Mouse (Mus musculus): Measurements from ENCODE around the gene Cct2. TPM values are rescaled to one million over a fixed set of nuclear protein-coding genes. Genes with fewer than 3 reads are reported as not detected.
"Not testable (repeated sequence)": the region's sequence is repeated elsewhere in the genome, so short reads cannot be mapped to it uniquely, and the experiment has no call there.

The Cct2 gene
- polyA plus RNA-seq, 1 experiment from 2014 or later: 119 TPM

DNA sequence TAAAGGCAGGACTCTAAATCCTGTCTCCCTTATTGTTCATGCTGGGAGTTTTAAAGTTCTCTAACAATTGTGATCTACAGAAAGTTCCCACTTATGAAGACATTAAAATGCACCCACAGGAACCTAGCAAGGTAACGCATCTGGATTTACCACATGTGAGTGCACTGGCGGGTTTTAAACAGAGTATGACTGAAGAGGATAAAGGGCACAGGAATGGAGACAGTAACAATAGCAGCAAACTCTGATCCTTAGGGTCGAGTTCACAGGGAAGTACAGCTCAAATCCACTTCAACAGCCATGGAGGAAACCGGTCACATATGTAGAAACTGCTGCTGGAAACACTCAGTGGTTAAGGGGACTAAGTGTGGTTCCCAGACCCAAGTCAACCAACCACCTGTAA lies 14.4 kb downstream of the Cct2 start:
- ATAC-seq (ENCODE audit: low FRiP score, low TSS enrichment): no peak
- 82% methylated on average over 4 of the region's 4 CpGs for WGBS
- Histone ChIP-seq H3K4me1 (replicated peaks; ENCODE audit: control insufficient read depth, insufficient read depth) (no peaks in the 10 kb centered on the region), H3K27ac (replicated peaks) (no peak overlapping the region), H3K27me3 (ENCODE audit: control insufficient read depth, insufficient read depth, low read length) (no peaks in the 10 kb centered on the region), H3K9me3 (ENCODE audit: control insufficient read depth, low read length) (no peaks in the 10 kb centered on the region), H3K36me3 (ENCODE audit: control insufficient read depth, insufficient read depth, low read length) (peaks cover 30% of the 10 kb centered on the region), H3K4me2 (replicated peaks; ENCODE audit: low read depth) (no peak overlapping the region), H3K4me3 (ENCODE audit: low read depth, low read length) (no peak overlapping the region), H3K9ac (ENCODE audit: low read length) (no peak overlapping the region)
- DNase-seq (ENCODE audit: low spot score): no peak
- TF ChIP-seq EP300 (optimal IDR thresholded peaks at IDR 0.05) (no peak), CTCF (IDR thresholded peaks at IDR 0.05; ENCODE audit: low read depth) (no peak)

DNA sequence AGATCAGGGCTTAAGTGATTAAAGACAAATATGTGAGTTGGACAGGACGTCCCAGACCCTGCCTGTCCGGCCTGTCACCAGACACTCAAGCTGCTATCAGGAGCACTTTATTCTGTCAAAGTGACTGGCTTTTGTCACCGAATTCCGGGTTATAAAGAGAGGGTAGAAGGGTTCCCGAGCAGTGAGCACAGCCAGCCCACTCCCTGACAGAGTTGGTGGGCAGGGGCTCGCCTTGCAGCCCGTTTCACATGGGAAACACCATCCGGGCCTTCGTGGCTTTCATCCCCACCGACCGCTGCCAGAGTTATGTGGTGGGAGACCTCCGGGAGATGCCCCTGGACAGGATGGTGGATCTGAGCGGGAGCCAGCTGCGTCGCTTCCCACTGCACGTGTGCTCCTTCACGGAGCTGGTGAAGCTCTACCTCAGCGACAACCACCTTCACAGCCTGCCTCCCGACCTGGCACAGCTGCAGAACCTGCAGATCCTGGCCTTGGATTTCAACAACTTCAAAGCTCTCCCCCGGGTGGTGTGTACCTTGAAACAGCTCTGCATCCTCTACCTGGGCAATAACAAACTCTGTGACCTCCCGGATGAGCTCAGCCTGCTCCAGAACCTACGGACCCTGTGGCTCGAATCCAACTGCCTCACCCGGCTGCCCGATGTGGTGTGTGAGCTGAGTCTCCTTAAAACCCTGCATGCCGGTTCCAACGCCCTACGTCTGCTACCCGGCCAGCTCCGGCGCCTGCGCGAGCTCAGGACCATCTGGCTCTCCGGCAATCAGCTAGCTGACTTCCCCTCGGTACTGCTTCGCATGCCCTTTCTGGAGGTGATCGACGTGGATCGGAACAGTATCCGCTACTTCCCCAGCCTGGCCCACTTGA lies 18.2 kb downstream of the Cct2 start, which contains the start of gene Lrrc10:
Gene Lrrc10, plus strand, starts transcription at position 167 of the 882 bp plus-strand sequence.
- no peak for TF ChIP-seq CTCF (IDR thresholded peaks at IDR 0.05; ENCODE audit: low read depth)
- no peak for TF ChIP-seq EP300 (optimal IDR thresholded peaks at IDR 0.05)
- DNase-seq (ENCODE audit: low spot score) (peak; percentile 29), ATAC-seq (ENCODE audit: low FRiP score, low TSS enrichment) (0 out of 2 replicates have a peak, but pooled peaks have one; percentile 31)
- Histone ChIP-seq H3K27me3 (ENCODE audit: control insufficient read depth, insufficient read depth, low read length) (no peaks in the 10 kb centered on the region), H3K36me3 (ENCODE audit: control insufficient read depth, insufficient read depth, low read length) (peaks cover 11% of the 10 kb centered on the region), H3K4me1 (replicated peaks; ENCODE audit: control insufficient read depth, insufficient read depth) (no peaks in the 10 kb centered on the region), H3K9ac (ENCODE audit: low read length) (no peak within 1 kb of the TSS), H3K4me3 (ENCODE audit: low read depth, low read length) (no peak within 1 kb of the TSS), H3K4me2 (replicated peaks; ENCODE audit: low read depth) (peak within 1 kb of the TSS; percentile 27), H3K9me3 (ENCODE audit: control insufficient read depth, low read length) (no peaks in the 10 kb centered on the region), H3K27ac (replicated peaks) (no peak within 1 kb of the TSS)
- 46% methylated on average over 40 of the region's 40 CpGs for WGBS

DNA sequence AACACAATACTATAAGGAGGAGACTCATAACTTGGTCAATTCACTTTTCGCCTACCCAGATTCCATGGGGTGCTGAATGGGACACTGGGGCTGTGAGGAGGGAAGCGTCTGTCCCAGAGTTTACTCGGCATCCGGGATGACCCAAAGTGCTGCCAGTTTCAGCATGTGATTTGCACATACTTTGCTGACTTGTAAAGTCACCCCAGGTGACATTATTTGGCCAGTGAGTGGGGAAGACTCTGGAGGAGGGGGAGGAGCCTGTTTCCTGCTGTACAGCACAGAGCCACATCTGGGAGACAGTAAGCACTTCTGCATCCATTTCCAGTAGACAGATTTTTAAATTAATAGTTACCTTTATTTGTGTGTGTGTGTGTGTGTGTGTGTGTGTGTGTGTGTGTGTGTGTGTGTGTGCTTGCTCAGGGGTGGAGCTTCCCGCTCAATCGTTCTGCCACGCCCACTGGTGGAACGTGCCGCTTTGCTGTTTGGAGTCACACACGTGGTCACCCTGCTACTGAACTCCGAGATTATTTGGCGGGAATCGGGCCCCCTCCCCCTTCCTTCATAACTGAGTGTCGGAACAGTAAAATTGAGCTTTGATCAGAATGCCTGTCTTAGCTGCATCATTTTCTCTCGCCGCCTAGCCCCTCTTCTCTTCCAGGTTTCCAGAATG lies 20.0 kb downstream of the Cct2 start:
- DNase-seq (ENCODE audit: low spot score): peak; percentile 52
- H3K36me3 ChIP-seq (ENCODE audit: control insufficient read depth, insufficient read depth, low read length); H3K4me3 ChIP-seq (ENCODE audit: low read depth, low read length); H3K27ac ChIP-seq (replicated peaks); H3K9me3 ChIP-seq (ENCODE audit: control insufficient read depth, low read length); H3K9ac ChIP-seq (ENCODE audit: low read length); H3K27me3 ChIP-seq (ENCODE audit: control insufficient read depth, insufficient read depth, low read length); H3K4me1 ChIP-seq (replicated peaks; ENCODE audit: control insufficient read depth, insufficient read depth): not testable (repeated sequence)
- peak; percentile 66 for ATAC-seq (ENCODE audit: low FRiP score, low TSS enrichment)
- peak overlapping the region; percentile 8; the same call in 1 of the 2 replicates for H3K4me2 ChIP-seq (replicated peaks; ENCODE audit: low read depth)
- 34% methylated on average over 15 of the region's 16 CpGs for WGBS

DNA sequence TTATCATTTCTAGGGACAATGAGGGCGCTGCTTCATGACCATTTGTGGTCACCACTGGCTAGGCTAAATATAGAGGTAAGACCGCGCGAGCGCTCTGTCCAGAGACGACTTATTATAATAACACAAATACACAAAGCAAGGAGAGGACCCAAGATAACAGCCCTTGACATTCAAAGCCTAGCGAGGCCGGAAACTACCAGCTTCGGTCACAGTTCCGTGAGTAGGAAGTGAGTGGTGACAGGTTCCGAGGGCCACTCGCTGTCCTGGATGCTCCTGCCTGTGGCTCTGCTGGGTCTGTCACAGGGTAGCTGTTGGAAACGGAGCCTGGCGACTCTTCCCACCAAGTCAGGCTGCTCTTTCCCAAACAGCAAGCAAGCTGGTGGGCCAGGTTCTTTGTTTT lies 21.3 kb downstream of the Cct2 start:
- no peaks in the 10 kb centered on the region for H3K4me1 ChIP-seq (replicated peaks; ENCODE audit: control insufficient read depth, insufficient read depth)
- no peak for TF ChIP-seq EP300 (optimal IDR thresholded peaks at IDR 0.05)
- no peak for TF ChIP-seq CTCF (IDR thresholded peaks at IDR 0.05; ENCODE audit: low read depth)
- DNase-seq (ENCODE audit: low spot score): no peak
- ATAC-seq (ENCODE audit: low FRiP score, low TSS enrichment): no peak
- no peak overlapping the region for H3K4me2 ChIP-seq (replicated peaks; ENCODE audit: low read depth)
- H3K9ac ChIP-seq (ENCODE audit: low read length): no peak overlapping the region
- no peaks in the 10 kb centered on the region for H3K27me3 ChIP-seq (ENCODE audit: control insufficient read depth, insufficient read depth, low read length)
- H3K4me3 ChIP-seq (ENCODE audit: low read depth, low read length): no peak overlapping the region
- WGBS: 70% methylated on average over 14 of the region's 14 CpGs
- no peak overlapping the region for H3K27ac ChIP-seq (replicated peaks)
- H3K9me3 ChIP-seq (ENCODE audit: control insufficient read depth, low read length): no peaks in the 10 kb centered on the region
- no peaks in the 10 kb centered on the region for H3K36me3 ChIP-seq (ENCODE audit: control insufficient read depth, insufficient read depth, low read length)

DNA sequence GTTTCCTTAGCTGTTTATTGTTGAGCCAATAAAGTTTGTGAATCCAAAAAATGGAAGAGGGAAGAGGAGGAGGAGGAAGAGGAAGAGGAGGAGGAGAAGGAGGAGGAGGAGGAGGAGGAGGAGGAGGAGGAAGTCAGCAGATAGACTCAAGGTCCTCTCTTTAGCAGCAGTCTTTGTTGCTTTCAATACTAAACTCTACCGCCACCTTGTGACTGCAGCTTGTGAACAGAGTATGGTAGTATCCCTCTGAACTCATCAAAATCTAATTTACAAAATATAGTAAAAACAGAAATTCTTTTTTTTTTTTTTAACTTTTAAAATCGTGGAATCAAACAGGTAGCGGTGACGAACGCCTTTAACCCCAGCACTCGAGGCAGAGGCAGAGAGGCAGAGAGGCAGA lies 23.3 kb downstream of the Cct2 start:
- Histone ChIP-seq H3K27ac (replicated peaks) (no peak overlapping the region), H3K4me2 (replicated peaks; ENCODE audit: low read depth) (no peak overlapping the region), H3K4me1 (replicated peaks; ENCODE audit: control insufficient read depth, insufficient read depth) (no peaks in the 10 kb centered on the region), H3K36me3 (ENCODE audit: control insufficient read depth, insufficient read depth, low read length) (no peaks in the 10 kb centered on the region), H3K9me3 (ENCODE audit: control insufficient read depth, low read length) (no peaks in the 10 kb centered on the region), H3K4me3 (ENCODE audit: low read depth, low read length) (no peak overlapping the region), H3K9ac (ENCODE audit: low read length) (no peak overlapping the region), H3K27me3 (ENCODE audit: control insufficient read depth, insufficient read depth, low read length) (no peaks in the 10 kb centered on the region)
- no peak for TF ChIP-seq EP300 (optimal IDR thresholded peaks at IDR 0.05)
- peak; percentile 71 for TF ChIP-seq CTCF (IDR thresholded peaks at IDR 0.05; ENCODE audit: low read depth)
- ATAC-seq (ENCODE audit: low FRiP score, low TSS enrichment): no peak
- 73% methylated on average over 6 of the region's 6 CpGs for WGBS
- no peak for DNase-seq (ENCODE audit: low spot score)

DNA sequence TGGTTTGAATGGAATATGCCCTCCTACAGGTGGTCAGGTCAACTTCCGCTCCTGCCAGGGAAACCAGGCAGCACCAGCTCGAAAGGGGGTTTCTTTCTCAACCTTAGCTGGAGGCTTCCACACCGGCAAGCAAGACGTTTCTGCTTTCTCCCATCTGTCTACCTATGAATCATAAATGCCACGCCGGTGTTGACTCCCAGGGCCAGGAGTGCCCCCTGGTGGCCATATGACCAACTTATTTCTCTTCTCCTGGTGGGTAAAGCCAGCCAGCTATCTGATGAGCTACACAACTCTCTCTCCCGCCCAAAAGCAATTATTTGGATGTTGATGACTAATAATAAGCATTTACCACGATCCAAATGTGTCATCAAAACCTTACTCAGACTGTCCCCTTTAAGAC lies 29.8 kb downstream of the Cct2 start:
- no peaks in the 10 kb centered on the region for H3K4me1 ChIP-seq (replicated peaks; ENCODE audit: control insufficient read depth, insufficient read depth)
- ATAC-seq (ENCODE audit: low FRiP score, low TSS enrichment) (peak; percentile 72), DNase-seq (ENCODE audit: low spot score) (peak; percentile 89)
- H3K36me3 ChIP-seq (ENCODE audit: control insufficient read depth, insufficient read depth, low read length): no peaks in the 10 kb centered on the region
- 14% methylated on average over 8 of the region's 8 CpGs for WGBS
- no peak overlapping the region for H3K4me3 ChIP-seq (ENCODE audit: low read depth, low read length)
- no peaks in the 10 kb centered on the region for H3K27me3 ChIP-seq (ENCODE audit: control insufficient read depth, insufficient read depth, low read length)
- no peaks in the 10 kb centered on the region for H3K9me3 ChIP-seq (ENCODE audit: control insufficient read depth, low read length)
- TF ChIP-seq EP300 (optimal IDR thresholded peaks at IDR 0.05): no peak
- TF ChIP-seq CTCF (IDR thresholded peaks at IDR 0.05; ENCODE audit: low read depth): peak; percentile 90
- no peak overlapping the region for H3K4me2 ChIP-seq (replicated peaks; ENCODE audit: low read depth)
- no peak overlapping the region for H3K9ac ChIP-seq (ENCODE audit: low read length)
- H3K27ac ChIP-seq (replicated peaks): no peak overlapping the region

All from stomach, postnatal 0 days (tissue).